Mouse (Mus musculus) layer of hippocampus, postnatal 10 days (tissue): Measurements from ENCODE around the gene Loxl1. TPM values are rescaled to one million over a fixed set of nuclear protein-coding genes. Genes with fewer than 3 reads are reported as not detected.
"Not testable (repeated sequence)": the region's sequence is repeated elsewhere in the genome, so short reads cannot be mapped to it uniquely, and the experiment has no call there.

Experiments
- DNase-seq, 2 experiments: peaks; one replicate each; pipeline ENCODE4 v3.0.0; 2021; ENCODE audit warnings: low spot score in 2 of 2
- total RNA-seq, 2 experiments: library from RNA; stranded (reverse); gene quantifications; 2 replicates each; pipeline ENCODE4 v1.2.3; 2021

Gene Loxl1
- total RNA-seq, 2 experiments from 2014 or later = 5.0 to 5.7 TPM

GRCm38 (mm10) chr9:58253033-58253804 lies 59.8 kb downstream of the Loxl1 start, which contains the start of gene Stoml1:
Gene Stoml1 (plus strand): TSS chr9:58253164.
- peak; percentile 92 to 94 for DNase-seq

- DNase-seq = not testable (repeated sequence)
Observed at GRCm38 (mm10) chr9:58250730-58251129, 62.3 kb downstream of the Loxl1 start.

- DNase-seq = no peak
Observed at GRCm38 (mm10) chr9:58250322-58250721, 62.7 kb downstream of the Loxl1 start.

- DNase-seq = peak; percentile 46 to 54
Observed at GRCm38 (mm10) chr9:58249592-58250192, 63.3 kb downstream of the Loxl1 start, which contains the start of gene Pml. Gene Pml (minus strand): TSS chr9:58249786.

- DNase-seq = no peak
Observed at GRCm38 (mm10) chr9:58248746-58249413, 64.1 kb downstream of the Loxl1 start.

GRCm38 (mm10) chr9:58247064-58247759 lies 65.8 kb downstream of the Loxl1 start:
- DNase-seq = peak; percentile 75 to 87

- no peak for DNase-seq
Observed at GRCm38 (mm10) chr9:58246083-58246591, 66.8 kb downstream of the Loxl1 start.

GRCm38 (mm10) chr9:58243696-58244095 lies 69.3 kb downstream of the Loxl1 start:
- DNase-seq = no peak

- no peak for DNase-seq
Observed at GRCm38 (mm10) chr9:58242696-58243095, 70.3 kb downstream of the Loxl1 start.

GRCm38 (mm10) chr9:58241780-58242485 lies 71.1 kb downstream of the Loxl1 start:
- DNase-seq = no peak

Other genes starting within 250 kb of the Loxl1 start
- 1 to 10 TPM; 9.0 TPM for gene Stra6, start 249.4 kb downstream of the Loxl1 start, total RNA-seq
- gene Ccdc33, start 194.4 kb downstream of the Loxl1 start, total RNA-seq = 1 to 10 TPM; 1.0 to 2.0 TPM
- 10 to 100 TPM; 16.4 to 18.1 TPM for gene Islr, start 108.9 kb downstream of the Loxl1 start, total RNA-seq
- 100 to 1,000 TPM; 231 to 269 TPM for gene Islr2, start 108.9 kb downstream of the Loxl1 start, total RNA-seq
- 1 to 10 TPM; 7.3 to 9.1 TPM for gene Pml, start 63.4 kb downstream of the Loxl1 start, total RNA-seq
- 10 to 100 TPM; 77.5 to 80.5 TPM for gene Stoml1, start 60.0 kb downstream of the Loxl1 start, total RNA-seq
- gene Tbc1d21, start 57.3 kb upstream of the Loxl1 start, total RNA-seq = not detected
- 100 to 1,000 TPM; 145 TPM for gene Insyn1, start 175.4 kb upstream of the Loxl1 start, total RNA-seq
- 10 to 100 TPM; 15.7 to 16.6 TPM for gene Cd276, start 242.3 kb upstream of the Loxl1 start, total RNA-seq